Mouse (Mus musculus): ENCODE data around the gene Nudcd3.

Gene Nudcd3

GRCm38 (mm10) chr11:6063501-6064214 is 136.6 kb downstream of the Nudcd3 start:
- DNase-seq (ENCODE audit: low read depth, low spot score) = no peak

GRCm38 (mm10) chr11:6063065-6063464 is 137.2 kb downstream of the Nudcd3 start:
- DNase-seq (ENCODE audit: low read depth, low spot score) = no peak

- DNase-seq (ENCODE audit: low read depth, low spot score) = no peak
Observed at GRCm38 (mm10) chr11:6062329-6062728, 137.9 kb downstream of the Nudcd3 start.

GRCm38 (mm10) chr11:6061891-6062290 is 138.3 kb downstream of the Nudcd3 start:
- DNase-seq (ENCODE audit: low read depth, low spot score) = no peak

GRCm38 (mm10) chr11:6059162-6059561 is 141.1 kb downstream of the Nudcd3 start:
- no peak for DNase-seq (ENCODE audit: low read depth, low spot score)

All from brain, embryonic 18.5 days (tissue).